Mouse (Mus musculus) kidney, adult 9 months (tissue): Measurements from ENCODE around the gene Gtpbp8.

Source experiments
- DNase-seq: peaks from one replicate; pipeline ENCODE4 v3.0.0; 2022

Gtpbp8 gene

DNA sequence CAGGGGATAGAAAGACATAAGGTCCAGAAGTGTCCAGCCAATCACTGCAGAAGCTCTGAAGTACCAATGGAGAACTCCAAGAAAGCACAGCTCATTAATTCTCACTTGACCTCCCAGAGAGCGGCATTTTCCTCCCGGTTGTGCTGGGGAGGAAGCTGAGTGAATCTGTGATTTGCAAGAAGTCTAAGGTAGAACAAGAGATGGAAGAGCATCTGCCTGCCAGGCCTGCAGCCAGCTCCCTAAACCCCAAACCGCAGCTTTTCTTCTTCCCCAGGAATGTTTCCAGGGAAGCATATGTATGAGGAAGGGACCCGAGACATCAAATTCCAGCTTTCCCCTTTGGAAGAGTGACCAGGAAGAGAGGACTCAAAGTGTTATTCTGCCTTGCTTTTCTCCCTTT, 57.7 kb downstream of the Gtpbp8 start:
- peak; percentile 13 for DNase-seq

DNA sequence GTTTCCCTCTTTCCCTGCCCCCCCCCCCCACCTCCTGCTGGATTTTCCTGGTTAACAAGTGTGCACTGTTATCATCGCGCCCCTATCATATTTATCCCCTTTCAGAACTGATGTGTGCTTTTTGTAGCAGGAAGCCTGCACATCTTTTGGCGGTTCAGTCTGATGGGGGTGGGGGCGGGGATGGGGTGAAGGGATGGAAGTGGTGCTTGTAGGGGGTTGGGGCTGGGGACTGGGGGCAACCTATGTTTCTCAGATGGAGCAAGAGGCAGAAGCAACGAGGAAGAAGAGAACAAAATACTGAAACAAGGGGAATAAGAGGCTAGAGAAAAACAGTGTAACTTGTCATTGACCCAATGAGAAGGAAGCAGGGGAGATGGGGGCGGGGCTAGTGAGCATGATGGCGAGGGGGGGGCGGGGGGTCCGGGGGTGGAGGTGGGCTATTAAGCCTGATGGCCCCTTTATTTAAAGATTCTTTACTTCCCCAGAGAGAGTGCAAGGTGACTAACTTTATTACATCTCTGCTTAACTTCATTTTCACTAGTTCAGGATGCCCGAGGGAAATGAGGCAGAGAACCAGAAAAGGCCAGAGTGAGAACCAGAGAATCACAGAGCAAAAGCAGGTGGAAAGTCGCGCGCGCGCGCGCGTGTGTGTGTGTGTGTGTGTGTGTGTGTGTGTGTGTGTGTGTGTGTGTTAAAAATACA, 58.3 kb downstream of the Gtpbp8 start:
- DNase-seq = no peak

DNA sequence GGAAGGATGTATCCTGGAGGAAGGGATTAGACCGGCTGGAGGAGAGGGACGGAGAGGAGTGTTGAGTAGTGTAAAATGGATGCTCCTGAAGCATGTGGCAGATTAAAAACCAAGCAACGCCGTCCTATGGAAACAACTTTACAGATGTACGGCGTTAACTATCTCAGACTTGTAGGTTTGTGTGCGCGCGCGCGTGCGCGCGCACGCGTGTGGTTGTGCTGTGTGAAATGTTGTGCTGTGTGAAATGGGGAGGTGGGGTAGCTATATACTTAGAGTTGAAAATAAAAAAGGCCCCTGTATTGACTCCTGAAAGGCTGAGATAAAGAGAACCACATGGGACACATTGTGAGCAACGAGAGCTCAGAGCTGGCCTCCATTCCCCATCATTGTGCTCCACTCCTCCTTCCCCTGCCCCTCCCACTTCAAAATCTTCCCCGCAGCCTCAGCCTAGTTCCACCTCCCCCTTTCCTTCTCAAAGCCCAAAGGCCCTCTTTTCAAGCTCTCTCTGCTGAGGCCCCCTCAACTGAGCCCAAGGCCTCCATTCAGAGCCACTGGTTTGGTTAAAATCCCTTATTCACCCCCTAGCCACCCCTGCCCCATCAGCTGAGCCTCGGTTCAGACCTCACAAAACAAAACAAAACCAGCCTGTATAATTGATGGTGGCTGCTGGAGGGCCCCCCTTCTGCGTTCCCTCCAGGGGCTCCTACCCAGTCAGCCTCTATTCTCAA, 59.0 kb downstream of the Gtpbp8 start:
- no peak for DNase-seq
